Mouse (Mus musculus) spleen, adult 2 months (tissue): ENCODE measurements around the gene Cfap58.

Experiments
- CTCF ChIP-seq: fragments of 200-500 bp; IDR thresholded peaks from 2 replicates; pipeline ENCODE4 v1.5.1; 2011; ENCODE audit warnings: mild to moderate bottlenecking, inconsistent platforms; ENCODE audit not compliant: insufficient read depth, insufficient read length, insufficient replicate concordance; ENCODE audit errors: extremely low read depth
- POLR2A ChIP-seq: fragments of 200-500 bp; IDR thresholded peaks from 2 replicates; pipeline ENCODE4 v1.6.1; 2011; ENCODE audit warnings: low read depth, low read length, inconsistent platforms

- TF ChIP-seq CTCF (no peak), POLR2A (no peak)
Observed at GRCm38 (mm10) chr19:47891562-47892312, 45.7 kb upstream of the Cfap58 start.
